Mouse (Mus musculus) kidney, adult 2 months (tissue): ENCODE data around the gene Rbfox1.

Experiments
- CTCF ChIP-seq: fragments of 200-500 bp; conservative IDR thresholded peaks from 2 replicates; pipeline ENCODE4 v1.5.1; 2011; ENCODE audit warnings: low read depth, mild to moderate bottlenecking, control low read depth, low read length, moderate library complexity, mixed read lengths; ENCODE audit not compliant: insufficient read depth, insufficient read length
- POLR2A ChIP-seq: fragments of 200-500 bp; IDR thresholded peaks from one replicate; pipeline ENCODE4 v1.6.1; 2011; ENCODE audit warnings: low read depth, low read length, control low read depth

GRCm38 (mm10) chr16:6853796-6854195, 968.6 kb downstream of the Rbfox1 start:
- TF ChIP-seq CTCF (no peak), POLR2A (no peak)
